Mouse (Mus musculus) layer of hippocampus, adult 18-20 months (tissue): ENCODE measurements around the gene Dclk3. TPM values are rescaled to one million over a fixed set of nuclear protein-coding genes. Genes with fewer than 3 reads are reported as not detected.

ENCODE experiments used
- DNase-seq, 2 experiments: peaks; one replicate each; pipeline ENCODE4 v3.0.0; 2022; ENCODE audit warnings: low spot score in 2 of 2
- total RNA-seq, 2 experiments: library from RNA; stranded (reverse); gene quantifications; 2 replicates each; pipeline ENCODE4 v1.2.3; 2021

Gene Dclk3
- total RNA-seq, 2 experiments from 2014 or later: 19.0 to 21.7 TPM

DNA sequence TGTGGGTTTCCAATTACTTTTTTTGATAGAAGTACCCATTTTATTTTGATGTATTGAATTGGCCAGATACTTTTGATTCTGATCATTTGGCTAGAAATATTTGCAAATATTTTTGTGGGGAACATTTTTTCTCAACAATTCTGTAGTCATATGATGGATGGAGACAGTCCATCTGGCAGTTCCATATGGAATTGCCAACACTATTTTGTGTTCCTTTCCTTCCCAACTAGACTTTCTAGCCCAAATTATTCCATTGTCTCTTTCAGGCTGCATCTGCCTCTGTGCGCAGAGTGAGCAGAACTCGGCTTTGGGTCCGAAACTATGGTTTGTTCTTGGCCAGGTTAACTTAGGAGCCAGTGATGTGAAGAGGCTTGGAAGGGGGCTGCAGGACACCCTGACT is 42.1 kb downstream of the Dclk3 start:
- DNase-seq: peak in 1 of 2 experiments; percentile 77

- no peak for DNase-seq
Observed at GRCm38 (mm10) chr9:111486645-111487477, 48.0 kb downstream of the Dclk3 start.

DNA sequence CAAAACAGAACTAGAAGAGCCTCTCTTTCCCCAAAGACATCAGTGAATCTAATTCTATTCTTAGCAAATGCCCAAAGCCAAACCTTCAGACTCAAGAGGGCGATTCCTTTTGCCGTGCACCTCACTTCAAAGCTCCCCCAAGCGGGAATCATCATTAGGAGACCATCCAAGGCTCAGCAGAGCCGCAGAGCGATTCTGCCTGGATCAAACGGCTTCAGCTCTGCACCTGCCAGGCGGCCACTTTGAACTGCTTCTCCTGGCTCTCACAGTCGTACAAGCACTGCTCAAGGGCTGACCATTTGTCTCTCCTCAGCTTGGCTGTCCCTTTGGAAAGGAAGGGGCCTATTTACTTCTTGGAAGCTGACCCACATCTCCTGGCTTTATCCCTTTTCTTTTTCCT is 51.7 kb downstream of the Dclk3 start:
- no peak for DNase-seq

- DNase-seq: no peak
Observed at GRCm38 (mm10) chr9:111491280-111491679, 52.4 kb downstream of the Dclk3 start.

GRCm38 (mm10) chr9:111493490-111493889 is 54.6 kb downstream of the Dclk3 start:
- no peak for DNase-seq

DNA sequence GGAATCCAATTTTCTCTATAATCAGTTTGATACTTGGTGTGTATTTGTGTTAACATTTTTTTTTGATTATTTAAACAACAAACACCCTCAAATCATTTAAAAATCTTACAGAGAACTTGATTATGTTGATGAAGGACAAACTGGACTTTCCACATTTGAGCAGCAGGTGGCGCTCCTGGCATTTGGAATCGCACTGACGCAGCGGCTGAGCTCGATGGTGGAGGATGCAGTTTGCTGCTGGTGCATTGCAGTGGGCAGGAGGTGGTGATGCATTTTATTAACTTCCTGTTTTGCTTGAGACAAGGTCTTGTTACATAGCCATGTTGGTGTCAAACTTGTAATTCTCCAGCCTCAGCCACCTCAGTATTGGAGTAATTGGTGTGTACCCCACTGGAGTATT is 56.7 kb downstream of the Dclk3 start:
- peak; percentile 50 to 79 for DNase-seq

DNA sequence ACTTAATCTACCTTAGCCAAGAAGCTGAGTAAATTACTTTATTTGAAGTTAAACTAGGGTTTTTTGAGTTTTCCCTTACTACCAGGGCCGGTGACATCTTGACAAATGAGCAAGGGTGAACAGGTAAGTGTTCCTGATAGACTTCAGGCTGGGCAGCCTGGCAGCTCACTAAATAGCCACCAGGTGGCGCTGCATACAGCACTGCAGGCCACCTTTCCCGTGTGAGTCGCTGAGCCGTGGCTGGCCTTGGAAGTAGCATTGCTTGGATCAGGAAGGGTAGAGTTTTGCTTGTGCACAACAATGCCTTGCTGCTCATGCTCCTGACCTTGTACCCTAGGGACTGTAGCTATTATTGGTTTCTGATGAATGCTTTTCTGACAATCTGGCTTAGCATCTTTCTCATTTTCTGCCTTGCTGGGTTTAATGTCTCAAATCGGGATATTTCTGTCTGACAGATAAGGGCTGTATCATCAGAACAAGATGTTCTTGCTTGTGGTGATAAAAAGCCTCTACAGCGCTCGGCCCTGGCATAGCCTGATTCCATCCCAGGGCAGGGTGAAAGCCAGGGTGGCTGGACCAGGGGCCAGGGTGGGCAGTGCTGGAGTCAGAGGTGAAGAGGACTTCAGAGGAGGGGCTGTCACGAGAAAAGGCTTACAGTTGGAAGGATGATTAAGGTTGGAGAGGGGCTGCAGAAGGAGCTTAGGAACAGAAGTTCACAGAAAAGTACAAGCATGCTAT is 58.4 kb downstream of the Dclk3 start:
- peak; percentile 57 to 89 for DNase-seq

- no peak for DNase-seq
Observed at GRCm38 (mm10) chr9:111500211-111500610, 61.3 kb downstream of the Dclk3 start.

DNA sequence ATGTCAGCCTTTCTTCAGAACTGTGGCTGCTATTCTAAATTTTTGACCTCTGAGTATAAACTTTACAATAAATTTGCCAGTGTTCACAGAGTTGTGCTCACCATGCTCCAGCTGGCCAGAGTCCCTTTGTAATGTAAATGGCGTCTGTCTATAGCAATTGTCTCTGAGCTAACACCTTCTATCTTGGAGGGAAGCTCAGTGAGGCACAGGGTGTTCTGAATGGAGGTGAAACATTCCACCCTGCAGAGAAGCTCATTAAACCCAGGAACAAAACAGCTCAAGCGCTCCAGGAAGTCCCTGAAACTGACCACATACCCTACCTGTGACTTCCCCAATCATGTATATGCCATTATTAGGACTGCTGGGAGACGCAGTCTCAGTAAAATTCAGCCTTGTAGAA is 67.2 kb downstream of the Dclk3 start:
- DNase-seq: no peak

GRCm38 (mm10) chr9:111514586-111515473 is 75.9 kb downstream of the Dclk3 start:
- no peak for DNase-seq

GRCm38 (mm10) chr9:111515536-111515935 is 76.7 kb downstream of the Dclk3 start:
- no peak for DNase-seq

GRCm38 (mm10) chr9:111522226-111522625 is 83.3 kb downstream of the Dclk3 start:
- DNase-seq: no peak

GRCm38 (mm10) chr9:111523111-111523510 is 84.2 kb downstream of the Dclk3 start:
- DNase-seq: no peak

DNA sequence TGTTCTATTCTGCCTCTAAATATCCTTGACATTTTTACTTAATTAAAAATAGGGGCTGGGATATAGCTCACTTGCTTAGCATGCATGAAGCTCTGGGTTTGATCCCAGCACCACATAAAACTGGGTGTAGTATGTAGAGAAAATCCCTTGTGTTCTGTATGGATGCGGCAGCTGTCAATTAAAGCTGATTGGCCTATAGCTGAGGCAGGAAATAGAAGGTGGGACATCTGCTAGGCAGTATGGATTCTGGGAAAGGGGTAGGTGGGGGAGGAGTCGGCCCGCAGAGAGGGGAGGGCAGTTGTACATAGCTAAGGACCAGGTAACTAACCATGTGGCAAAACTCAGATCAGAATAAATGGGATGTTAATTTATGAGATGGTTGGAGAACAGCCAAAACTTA is 85.0 kb downstream of the Dclk3 start:
- DNase-seq: no peak

- no peak for DNase-seq
Observed at GRCm38 (mm10) chr9:111534744-111535423, 96.0 kb downstream of the Dclk3 start.

GRCm38 (mm10) chr9:111535445-111536064 is 96.7 kb downstream of the Dclk3 start:
- DNase-seq: no peak
